Mouse (Mus musculus): Measurements from ENCODE around the gene Adgrg1. TPM values are rescaled to one million over a fixed set of nuclear protein-coding genes. Genes with fewer than 3 reads are reported as not detected.

The Adgrg1 gene
- polyA plus RNA-seq, 1 experiment from 2014 or later = 140 TPM

DNA sequence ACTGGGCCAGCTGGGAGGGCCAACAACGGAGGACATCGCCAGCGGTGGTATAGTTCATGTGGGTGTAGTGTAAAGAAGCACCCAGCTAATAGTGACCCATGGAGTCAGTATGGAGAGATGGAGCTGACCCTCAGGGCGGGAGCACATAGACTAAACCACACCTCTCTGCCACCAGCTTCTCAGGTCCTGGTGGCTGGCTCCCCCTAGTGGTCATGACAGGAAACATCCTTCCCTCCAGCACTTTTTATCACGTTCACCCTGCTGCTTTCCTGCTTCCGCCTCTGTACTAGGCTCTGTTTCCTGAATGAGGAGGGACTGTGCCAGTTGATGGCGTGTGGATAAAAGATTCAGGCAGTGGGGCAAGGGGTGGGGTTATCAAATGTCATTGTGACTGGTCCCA, 27.1 kb downstream of the Adgrg1 start:
- 6% methylated on average over 7 of the region's 7 CpGs for WGBS
- ATAC-seq (ENCODE audit: insufficient read depth, low FRiP score, low TSS enrichment) (peak; percentile 58), DNase-seq (ENCODE audit: low spot score) (peak; percentile 79)
- H3K4me1 ChIP-seq (ENCODE audit: control insufficient read depth, insufficient read depth, low read length) = peaks cover 39% of the 10 kb centered on the region
- H3K9me3 ChIP-seq (ENCODE audit: control insufficient read depth, low read length) = no peaks in the 10 kb centered on the region
- H3K36me3 ChIP-seq (ENCODE audit: control insufficient read depth, insufficient read depth, low read length) = peaks cover 12% of the 10 kb centered on the region; the same call in 1 of the 2 replicates
- no peak overlapping the region for H3K9ac ChIP-seq (ENCODE audit: low read length)
- no peak overlapping the region for H3K27ac ChIP-seq (ENCODE audit: low read depth, low read length)
- H3K27me3 ChIP-seq (ENCODE audit: control insufficient read depth, insufficient read depth, low read length) = no peaks in the 10 kb centered on the region
- H3K4me3 ChIP-seq (ENCODE audit: low read depth, low read length) = no peak overlapping the region
- peak overlapping the region; percentile 28; the same call in 1 of the 2 replicates for H3K4me2 ChIP-seq (ENCODE audit: low read depth)

DNA sequence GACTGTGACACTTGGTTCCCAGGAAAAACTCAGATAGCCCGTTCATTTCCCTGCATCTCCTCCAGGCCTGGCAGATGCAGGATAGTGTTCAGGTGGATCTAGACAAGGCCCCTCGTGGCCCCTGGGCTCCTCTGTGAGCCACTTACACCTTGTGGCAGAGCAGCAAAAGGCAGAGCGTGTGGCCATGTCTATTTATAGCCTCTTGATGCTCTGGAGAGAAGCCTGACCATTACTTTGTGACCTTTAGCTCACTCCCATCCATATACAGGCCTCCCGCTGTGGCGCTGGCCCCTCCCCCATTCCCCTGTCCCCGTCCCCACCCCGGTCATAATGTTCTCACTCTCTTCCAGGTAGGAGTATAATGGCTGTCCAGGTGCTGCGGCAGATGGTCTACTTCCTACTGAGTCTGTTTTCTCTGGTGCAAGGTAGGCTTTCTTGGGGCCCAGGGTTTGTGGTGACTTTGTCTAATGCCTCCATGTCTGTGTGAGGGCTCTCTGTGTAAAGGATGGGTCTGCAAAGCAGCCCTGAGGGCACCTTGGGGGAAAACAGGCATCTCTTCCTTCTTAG, 27.6 kb downstream of the Adgrg1 start:
- H3K9me3 ChIP-seq (ENCODE audit: control insufficient read depth, low read length) = no peaks in the 10 kb centered on the region
- DNase-seq (ENCODE audit: low spot score) (no peak), ATAC-seq (ENCODE audit: insufficient read depth, low FRiP score, low TSS enrichment) (peak; percentile 3; the same call in 1 of the 2 replicates)
- H3K27ac ChIP-seq (ENCODE audit: low read depth, low read length) = no peak overlapping the region
- H3K4me2 ChIP-seq (ENCODE audit: low read depth) = no peak overlapping the region
- H3K27me3 ChIP-seq (ENCODE audit: control insufficient read depth, insufficient read depth, low read length) = no peaks in the 10 kb centered on the region
- H3K36me3 ChIP-seq (ENCODE audit: control insufficient read depth, insufficient read depth, low read length) = peaks cover 12% of the 10 kb centered on the region; the same call in 1 of the 2 replicates
- H3K4me3 ChIP-seq (ENCODE audit: low read depth, low read length) = no peak overlapping the region
- peaks cover 38% of the 10 kb centered on the region for H3K4me1 ChIP-seq (ENCODE audit: control insufficient read depth, insufficient read depth, low read length)
- H3K9ac ChIP-seq (ENCODE audit: low read length) = no peak overlapping the region
- WGBS = 49% methylated on average over 8 of the region's 8 CpGs

DNA sequence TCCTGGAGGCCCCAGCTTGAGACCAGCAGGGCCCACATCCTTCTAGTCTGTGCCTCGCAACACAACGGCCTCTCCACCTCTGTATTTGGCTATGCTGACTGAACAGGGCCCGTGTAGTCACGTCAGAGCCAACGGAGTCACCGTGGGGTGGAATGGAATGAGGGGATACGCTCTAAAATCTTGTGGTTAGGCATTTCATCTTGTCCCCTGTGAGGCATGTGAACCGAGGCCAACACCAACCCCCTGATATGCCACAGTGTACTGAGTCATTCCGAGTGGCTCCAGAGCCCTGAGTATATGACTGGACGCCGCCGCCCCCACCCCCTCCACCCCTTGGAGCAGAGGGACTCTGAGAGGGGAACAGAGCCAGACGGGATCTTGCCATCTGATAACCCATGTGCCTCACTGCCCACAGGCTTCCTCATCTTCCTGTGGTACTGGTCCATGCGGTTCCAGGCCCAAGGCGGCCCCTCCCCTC, 37.9 kb downstream of the Adgrg1 start:
- Histone ChIP-seq H3K27me3 (ENCODE audit: control insufficient read depth, insufficient read depth, low read length) (no peaks in the 10 kb centered on the region), H3K27ac (ENCODE audit: low read depth, low read length) (no peak overlapping the region), H3K9ac (ENCODE audit: low read length) (no peak overlapping the region), H3K36me3 (ENCODE audit: control insufficient read depth, insufficient read depth, low read length) (peaks cover 24% of the 10 kb centered on the region), H3K4me1 (ENCODE audit: control insufficient read depth, insufficient read depth, low read length) (no peaks in the 10 kb centered on the region), H3K9me3 (ENCODE audit: control insufficient read depth, low read length) (no peaks in the 10 kb centered on the region), H3K4me3 (ENCODE audit: low read depth, low read length) (no peak overlapping the region), H3K4me2 (ENCODE audit: low read depth) (no peak overlapping the region)
- WGBS = 86% methylated on average over 15 of the region's 15 CpGs
- ATAC-seq (ENCODE audit: insufficient read depth, low FRiP score, low TSS enrichment) (no peak), DNase-seq (ENCODE audit: low spot score) (no peak)

DNA sequence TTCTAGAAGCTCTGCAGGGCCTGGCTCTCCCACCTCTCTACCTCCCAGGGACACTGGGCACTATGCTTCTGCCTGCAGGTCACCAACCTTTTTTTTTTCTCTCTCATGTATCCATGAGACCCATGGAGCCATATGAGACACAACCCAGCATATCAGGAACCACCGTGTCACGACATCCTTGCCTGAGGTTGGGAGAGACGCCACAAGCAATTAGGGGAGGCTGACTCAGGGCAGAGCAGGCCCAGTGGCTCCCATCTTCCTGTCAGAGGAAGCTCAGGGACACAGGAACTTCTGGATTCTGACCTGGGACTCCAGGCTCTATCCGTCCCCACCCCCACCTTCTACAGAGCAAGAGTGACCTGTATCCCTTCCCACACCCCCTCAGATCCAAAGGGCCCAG, 41.3 kb downstream of the Adgrg1 start:
- Histone ChIP-seq H3K9ac (ENCODE audit: low read length) (no peak overlapping the region), H3K4me1 (ENCODE audit: control insufficient read depth, insufficient read depth, low read length) (no peaks in the 10 kb centered on the region), H3K4me3 (ENCODE audit: low read depth, low read length) (no peak overlapping the region), H3K36me3 (ENCODE audit: control insufficient read depth, insufficient read depth, low read length) (peaks cover 15% of the 10 kb centered on the region), H3K27ac (ENCODE audit: low read depth, low read length) (no peak overlapping the region), H3K9me3 (ENCODE audit: control insufficient read depth, low read length) (no peaks in the 10 kb centered on the region), H3K4me2 (ENCODE audit: low read depth) (no peak overlapping the region), H3K27me3 (ENCODE audit: control insufficient read depth, insufficient read depth, low read length) (no peaks in the 10 kb centered on the region)
- 85% methylated on average over 4 of the region's 4 CpGs for WGBS
- DNase-seq (ENCODE audit: low spot score) = no peak
- no peak for ATAC-seq (ENCODE audit: insufficient read depth, low FRiP score, low TSS enrichment)

DNA sequence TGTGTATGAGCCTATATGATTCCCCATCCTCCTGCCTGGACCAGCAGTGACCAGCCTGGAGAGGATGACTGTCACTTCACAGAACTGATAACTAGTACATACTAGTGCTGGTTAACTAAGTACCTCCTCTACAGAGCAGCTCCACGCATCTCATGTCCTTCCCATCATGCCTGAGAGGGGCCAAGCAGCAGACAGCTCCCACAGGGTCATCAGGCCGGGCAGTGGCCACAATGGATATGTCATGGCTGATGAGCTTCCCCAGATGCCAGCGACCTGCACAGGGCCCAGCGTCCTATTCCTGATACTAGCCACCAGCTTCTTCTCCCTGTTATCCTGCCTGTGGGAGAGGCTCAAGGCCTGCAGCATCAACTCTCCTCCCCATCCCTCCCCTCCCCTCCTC, 42.1 kb downstream of the Adgrg1 start:
- DNase-seq (ENCODE audit: low spot score) (no peak), ATAC-seq (ENCODE audit: insufficient read depth, low FRiP score, low TSS enrichment) (no peak)
- Histone ChIP-seq H3K4me1 (ENCODE audit: control insufficient read depth, insufficient read depth, low read length) (no peaks in the 10 kb centered on the region), H3K36me3 (ENCODE audit: control insufficient read depth, insufficient read depth, low read length) (peaks cover 12% of the 10 kb centered on the region), H3K27ac (ENCODE audit: low read depth, low read length) (no peak overlapping the region), H3K27me3 (ENCODE audit: control insufficient read depth, insufficient read depth, low read length) (no peaks in the 10 kb centered on the region), H3K9me3 (ENCODE audit: control insufficient read depth, low read length) (no peaks in the 10 kb centered on the region), H3K4me3 (ENCODE audit: low read depth, low read length) (no peak overlapping the region), H3K9ac (ENCODE audit: low read length) (no peak overlapping the region), H3K4me2 (ENCODE audit: low read depth) (no peak overlapping the region)
- WGBS = 75% methylated on average over 4 of the region's 4 CpGs

DNA sequence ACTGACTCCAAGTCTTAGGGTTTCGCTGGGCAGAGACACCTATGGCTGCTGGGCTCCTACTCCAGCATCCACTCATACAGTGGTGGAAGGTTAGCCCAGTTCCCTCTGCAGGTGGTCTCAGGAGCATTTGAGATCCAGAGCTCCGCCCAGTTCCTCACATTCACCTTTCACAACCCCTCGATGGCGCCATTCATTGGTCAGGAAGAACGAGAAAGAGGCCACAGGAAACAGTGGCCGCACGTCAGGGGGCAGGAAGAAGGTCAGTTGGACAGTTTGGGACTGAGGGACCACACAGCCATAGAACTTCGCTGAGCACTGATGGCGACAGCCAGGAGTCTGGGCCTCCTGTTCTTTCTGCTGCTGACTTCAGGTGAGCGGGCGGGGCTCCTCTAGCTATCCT, 42.9 kb downstream of the Adgrg1 start, which contains the start of gene Adgrg3:
Gene Adgrg3, plus strand, starts transcription at position 242 of the 400 bp plus-strand sequence.
- DNase-seq (ENCODE audit: low spot score) = no peak
- no peaks in the 10 kb centered on the region for H3K27me3 ChIP-seq (ENCODE audit: control insufficient read depth, insufficient read depth, low read length)
- no peak for ATAC-seq (ENCODE audit: insufficient read depth, low FRiP score, low TSS enrichment)
- no peak within 1 kb of the TSS for H3K4me3 ChIP-seq (ENCODE audit: low read depth, low read length)
- H3K9me3 ChIP-seq (ENCODE audit: control insufficient read depth, low read length) = no peaks in the 10 kb centered on the region
- H3K4me2 ChIP-seq (ENCODE audit: low read depth) = no peak within 1 kb of the TSS
- no peak within 1 kb of the TSS for H3K27ac ChIP-seq (ENCODE audit: low read depth, low read length)
- H3K4me1 ChIP-seq (ENCODE audit: control insufficient read depth, insufficient read depth, low read length) = no peaks in the 10 kb centered on the region
- H3K9ac ChIP-seq (ENCODE audit: low read length) = no peak within 1 kb of the TSS
- H3K36me3 ChIP-seq (ENCODE audit: control insufficient read depth, insufficient read depth, low read length) = peaks cover 7% of the 10 kb centered on the region
- 76% methylated on average over 11 of the region's 11 CpGs for WGBS

DNA sequence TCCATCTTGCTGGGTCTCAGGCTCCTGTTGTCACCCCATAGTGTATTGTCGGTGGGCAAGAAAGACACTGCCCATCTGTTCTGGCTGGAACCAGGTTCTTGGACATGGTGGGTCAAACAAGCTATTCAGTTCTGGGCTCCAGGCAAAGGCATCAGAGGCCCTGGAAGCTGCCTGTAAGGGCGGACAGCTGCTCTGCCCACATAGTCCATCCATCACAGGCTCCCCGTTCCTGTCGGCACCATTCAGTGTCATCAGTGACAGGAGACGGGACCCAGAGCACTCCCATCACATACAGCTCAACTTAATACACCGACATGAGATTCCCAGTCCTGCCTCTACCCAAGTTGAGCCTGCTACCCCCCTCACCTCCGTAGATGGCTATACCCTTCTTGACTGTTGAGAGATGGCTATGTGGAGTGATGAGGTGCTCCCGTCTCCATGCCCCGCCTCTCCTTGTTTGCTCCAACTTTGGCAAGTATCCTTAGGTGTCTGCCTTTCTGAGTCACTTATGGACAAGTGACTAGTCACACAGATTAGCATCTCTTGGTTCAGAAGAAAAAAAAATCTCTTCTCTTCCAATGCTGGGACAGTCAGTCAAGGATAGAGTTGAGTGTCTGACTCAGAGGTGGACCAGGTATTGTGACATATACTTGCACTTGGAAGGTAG, 43.6 kb downstream of the Adgrg1 start:
- Histone ChIP-seq H3K4me1 (ENCODE audit: control insufficient read depth, insufficient read depth, low read length) (no peaks in the 10 kb centered on the region; the same call in 1 of the 2 replicates), H3K9ac (ENCODE audit: low read length) (no peak overlapping the region), H3K4me2 (ENCODE audit: low read depth) (no peak overlapping the region), H3K36me3 (ENCODE audit: control insufficient read depth, insufficient read depth, low read length) (0 out of 2 replicates have a peak, but pooled peaks cover under 1% of the 10 kb centered on the region), H3K4me3 (ENCODE audit: low read depth, low read length) (no peak overlapping the region), H3K27me3 (ENCODE audit: control insufficient read depth, insufficient read depth, low read length) (no peaks in the 10 kb centered on the region), H3K27ac (ENCODE audit: low read depth, low read length) (no peak overlapping the region), H3K9me3 (ENCODE audit: control insufficient read depth, low read length) (no peaks in the 10 kb centered on the region)
- no peak for ATAC-seq (ENCODE audit: insufficient read depth, low FRiP score, low TSS enrichment)
- no peak for DNase-seq (ENCODE audit: low spot score)
- 78% methylated on average over 9 of the region's 9 CpGs for WGBS

DNA sequence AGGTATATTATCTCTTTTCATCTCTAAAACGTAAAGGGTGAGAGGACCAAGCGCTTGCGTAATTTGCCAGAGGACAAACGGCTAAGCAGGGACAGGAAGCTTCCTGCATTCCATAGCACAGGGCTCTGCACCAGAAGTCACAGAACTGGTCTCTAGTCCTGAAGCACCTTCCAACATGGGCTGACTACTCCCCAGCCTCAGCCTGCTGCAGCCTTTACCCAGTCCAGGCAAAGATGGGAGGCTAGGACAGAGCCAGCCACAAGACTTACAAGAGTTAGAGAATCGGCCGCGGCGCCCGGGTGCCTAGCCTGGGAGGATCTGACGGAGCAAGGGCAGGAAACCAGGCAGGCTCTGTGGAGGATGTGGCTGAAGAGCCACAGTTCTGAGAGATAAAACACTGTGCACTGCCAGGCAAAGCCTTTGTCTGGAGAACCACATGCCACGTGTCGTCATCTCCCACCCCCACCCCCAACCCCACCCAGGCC, 45.8 kb downstream of the Adgrg1 start:
- Histone ChIP-seq H3K27me3 (ENCODE audit: control insufficient read depth, insufficient read depth, low read length) (no peaks in the 10 kb centered on the region), H3K9me3 (ENCODE audit: control insufficient read depth, low read length) (no peaks in the 10 kb centered on the region), H3K4me1 (ENCODE audit: control insufficient read depth, insufficient read depth, low read length) (no peaks in the 10 kb centered on the region; the same call in 1 of the 2 replicates), H3K36me3 (ENCODE audit: control insufficient read depth, insufficient read depth, low read length) (no peaks in the 10 kb centered on the region), H3K4me2 (ENCODE audit: low read depth) (no peak overlapping the region), H3K9ac (ENCODE audit: low read length) (no peak overlapping the region), H3K4me3 (ENCODE audit: low read depth, low read length) (no peak overlapping the region), H3K27ac (ENCODE audit: low read depth, low read length) (no peak overlapping the region)
- no peak for DNase-seq (ENCODE audit: low spot score)
- ATAC-seq (ENCODE audit: insufficient read depth, low FRiP score, low TSS enrichment) = no peak
- 73% methylated on average over 12 of the region's 12 CpGs for WGBS

DNA sequence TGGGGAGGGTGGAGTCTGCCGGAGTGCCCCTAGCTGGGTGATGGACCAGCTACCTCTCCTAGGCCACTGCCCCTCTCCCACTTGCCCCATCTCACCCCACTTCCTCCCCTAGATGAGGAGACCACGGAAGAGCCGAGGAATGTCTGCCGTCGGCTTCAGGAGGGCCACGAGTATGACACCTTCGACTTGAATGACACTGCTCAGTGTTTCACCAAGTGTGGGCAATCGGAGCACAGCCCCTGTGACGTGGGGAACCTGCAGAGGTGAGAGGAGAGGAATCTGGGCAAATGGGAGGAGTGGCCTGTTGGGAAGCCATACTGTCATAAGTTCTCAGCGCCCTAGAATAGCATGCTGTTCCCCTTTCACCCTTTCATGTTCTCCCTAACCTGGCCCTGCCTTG, 46.3 kb downstream of the Adgrg1 start:
- 82% methylated on average over 10 of the region's 10 CpGs for WGBS
- H3K36me3 ChIP-seq (ENCODE audit: control insufficient read depth, insufficient read depth, low read length) = no peaks in the 10 kb centered on the region
- H3K9ac ChIP-seq (ENCODE audit: low read length) = no peak overlapping the region
- H3K27ac ChIP-seq (ENCODE audit: low read depth, low read length) = no peak overlapping the region
- no peaks in the 10 kb centered on the region for H3K27me3 ChIP-seq (ENCODE audit: control insufficient read depth, insufficient read depth, low read length)
- ATAC-seq (ENCODE audit: insufficient read depth, low FRiP score, low TSS enrichment) = no peak
- H3K4me2 ChIP-seq (ENCODE audit: low read depth) = no peak overlapping the region
- no peaks in the 10 kb centered on the region for H3K9me3 ChIP-seq (ENCODE audit: control insufficient read depth, low read length)
- DNase-seq (ENCODE audit: low spot score) = no peak
- no peak overlapping the region for H3K4me3 ChIP-seq (ENCODE audit: low read depth, low read length)
- no peaks in the 10 kb centered on the region; the same call in 1 of the 2 replicates for H3K4me1 ChIP-seq (ENCODE audit: control insufficient read depth, insufficient read depth, low read length)

Measured in neural tube, embryonic 11.5 days (tissue).